Mouse (Mus musculus) small intestine, adult 10 weeks (tissue): ENCODE results near the gene Slfn3. TPM values are rescaled to one million over a fixed set of nuclear protein-coding genes. Genes with fewer than 3 reads are reported as not detected.

Experiments used
- polyA plus RNA-seq: library from polyadenylated mRNA; stranded (reverse); fragments of 350-450 nt; fragmentation: Illumina TruSeq; extraction: RNeasy Lipid Tissue Mini Kit (QIAGEN cat#74804); gene quantifications from one replicate; pipeline ENCODE4 v1.2.3, GENCODE M21; 2014; ENCODE audit warnings: low replicate concordance

Gene Slfn3
- 2.4 TPM for polyA plus RNA-seq

GRCm38 (mm10) chr11:83191134-83191893, at the start of gene Slfn3:
TSS of gene Slfn3 (plus strand) at chr11:83191330.

GRCm38 (mm10) chr11:83174948-83175539, 16.1 kb upstream of the Slfn3 start, which contains the start of gene Slfn4:
TSS of gene Slfn4 (plus strand) at chr11:83175186.

Other genes with a start within 250 kb of the Slfn3 start
- gene Slfn5, start 240.0 kb upstream of the Slfn3 start, polyA plus RNA-seq, result 14.2 TPM
- gene Slfn9, start 199.5 kb upstream of the Slfn3 start, polyA plus RNA-seq, result 36.9 TPM
- gene Slfn8, start 170.5 kb upstream of the Slfn3 start, polyA plus RNA-seq, result 6.9 TPM
- 14.3 TPM for gene Slfn2, start 126.2 kb upstream of the Slfn3 start, polyA plus RNA-seq
- 1.0 TPM for gene Slfn1, start 74.5 kb upstream of the Slfn3 start, polyA plus RNA-seq
- gene Slfn4, start 16.1 kb upstream of the Slfn3 start, polyA plus RNA-seq, result 17.2 TPM
- not detected for gene Slfn14, start 95.4 kb downstream of the Slfn3 start, polyA plus RNA-seq
- gene Ap2b1, start 107.7 kb downstream of the Slfn3 start, polyA plus RNA-seq, result 32.3 TPM
- gene Pex12, start 111.3 kb downstream of the Slfn3 start, polyA plus RNA-seq, result 26.4 TPM
- not detected for gene Rasl10b, start 217.8 kb downstream of the Slfn3 start, polyA plus RNA-seq
- gene Gas2l2, start 238.1 kb downstream of the Slfn3 start, polyA plus RNA-seq, result not detected
- gene 1700020L24Rik, start 246.3 kb downstream of the Slfn3 start, polyA plus RNA-seq, result not detected